Mouse (Mus musculus): Measurements from ENCODE around the gene Cgn.

Gene Cgn

DNA sequence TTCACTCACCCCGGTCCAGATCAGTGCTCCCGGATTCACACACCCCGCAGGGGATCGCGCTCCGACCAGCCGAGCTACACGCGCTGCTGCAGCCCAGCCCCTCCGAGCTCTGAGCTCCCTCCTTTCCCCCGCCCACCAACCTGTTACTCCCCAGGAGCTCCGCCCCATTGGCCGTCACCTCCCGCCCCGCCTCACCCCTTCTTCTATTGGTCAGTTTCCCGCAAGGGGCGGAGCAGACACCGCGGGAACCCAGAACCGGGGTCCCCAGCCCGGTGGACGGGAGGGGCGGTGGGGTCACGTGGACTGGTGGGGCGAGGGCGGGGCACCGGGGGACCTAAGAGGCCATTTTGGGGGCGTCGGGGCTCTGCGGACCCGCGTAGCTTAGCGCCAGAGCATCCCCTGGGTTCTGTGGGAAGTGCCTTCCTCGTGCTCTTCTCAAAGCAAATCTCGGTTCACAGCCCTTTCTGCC is at the start of gene Cgn:
Gene Cgn (minus strand): TSS at position 126 of the 469 bp plus-strand sequence.
- POLR2A ChIA-PET, result interaction anchor here in 3 of 4 experiments (0.5 to 2.2 kb wide), 34 partner anchors 8 to 445 kb away, joined by 3 to 18 read pairs (median 4); partner anchors contain the start of genes Pi4kb (in 1 of the 3), Snx27 (in 1 of the 3), Tdrkh (in 1 of the 3) and Tuft1 (in 1 of the 3)
- CTCF ChIA-PET, result interaction anchor here in 2 of 4 experiments (0.7 to 1.9 kb wide), 6 partner anchors 11 to 284 kb away, joined by 3 to 5 read pairs (median 4); no protein-coding TSS in a partner anchor

DNA sequence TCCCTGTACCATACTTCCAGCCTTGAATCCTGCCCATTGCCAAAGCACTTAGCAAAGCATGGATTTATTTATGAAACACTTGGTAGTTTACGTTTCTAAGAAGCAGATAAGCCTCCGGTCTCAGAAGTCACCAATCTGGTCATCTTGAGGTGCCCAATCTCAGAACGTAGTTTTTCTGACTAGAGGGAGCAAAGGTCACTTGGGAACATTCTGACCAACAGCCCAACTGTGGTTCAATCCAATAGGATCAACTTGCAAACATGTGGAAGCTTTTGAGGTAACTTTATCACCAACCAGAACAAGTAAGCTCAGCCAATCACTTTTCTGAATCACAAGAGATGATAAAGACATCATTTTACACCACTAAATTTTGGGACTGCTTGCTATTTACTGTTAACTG is 49.1 kb upstream of the Cgn start:
- ChIA-PET POLR2A (interaction anchor here in 1 of 4 experiments (0.6 to 2.3 kb wide), 5 partner anchors 13 to 84 kb away, joined by 3 to 19 read pairs (median 4); no protein-coding TSS in a partner anchor), CTCF (no interaction called here)

DNA sequence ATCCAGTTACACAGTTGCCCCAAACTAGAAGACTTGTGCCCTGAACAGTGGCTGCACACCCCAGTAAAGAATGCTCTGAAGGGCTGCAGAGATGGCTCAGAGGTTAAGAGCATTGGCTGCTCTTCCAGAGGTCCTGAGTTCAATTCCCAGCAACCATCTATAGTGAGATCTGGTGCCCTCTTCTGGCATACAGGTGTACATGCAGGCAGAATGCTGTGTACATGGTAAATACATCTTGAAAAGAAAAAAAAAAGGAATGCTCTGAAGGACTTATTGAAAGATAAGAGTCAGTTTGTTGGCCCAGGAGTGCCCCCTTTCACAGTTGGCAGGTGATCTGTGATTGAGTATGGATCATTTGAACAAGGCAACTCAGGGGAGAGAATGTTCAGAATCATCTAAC is 47.1 kb upstream of the Cgn start:
- CTCF ChIA-PET, result interaction anchor here (0.6 to 1.6 kb wide), 7 partner anchors 14 to 467 kb away, joined by 3 to 6 read pairs (median 3); no protein-coding TSS in a partner anchor
- POLR2A ChIA-PET, result interaction anchor here in 3 of 4 experiments (1.1 to 1.4 kb wide), 5 partner anchors 12 to 255 kb away, joined by 3 to 4 read pairs (median 4); partner anchors contain the start of gene Cgn (in 1 of the 3)

DNA sequence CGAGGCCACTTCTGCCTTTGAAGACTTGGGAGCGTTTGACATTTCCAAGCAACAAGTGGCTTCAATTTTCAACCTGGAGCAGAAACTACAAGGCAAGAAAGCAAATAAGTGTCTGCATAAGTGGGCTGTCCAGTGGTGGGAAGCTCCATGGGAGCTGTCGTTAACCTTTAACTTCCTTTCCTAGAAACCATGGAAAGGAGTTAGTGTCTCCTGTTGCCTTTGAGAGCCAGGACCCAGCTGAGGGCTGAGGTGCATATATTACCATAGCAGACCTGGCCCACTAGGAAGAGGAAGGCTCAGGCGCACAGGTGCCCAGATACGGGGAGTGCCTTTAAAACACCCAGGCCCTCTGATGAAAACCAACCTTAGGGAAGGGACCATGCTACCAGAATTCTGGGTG is 46.4 kb upstream of the Cgn start:
- ChIA-PET POLR2A (interaction anchor here in 2 of 4 experiments (0.8 to 1.8 kb wide), 5 partner anchors 11 to 255 kb away, joined by 3 to 5 read pairs (median 4); partner anchors contain the start of gene Cgn (in 1 of the 2)), CTCF (interaction anchor here in 3 of 4 experiments (0.6 to 1.5 kb wide), 5 partner anchors 13 to 492 kb away, joined by 3 to 6 read pairs (median 3); no protein-coding TSS in a partner anchor)

DNA sequence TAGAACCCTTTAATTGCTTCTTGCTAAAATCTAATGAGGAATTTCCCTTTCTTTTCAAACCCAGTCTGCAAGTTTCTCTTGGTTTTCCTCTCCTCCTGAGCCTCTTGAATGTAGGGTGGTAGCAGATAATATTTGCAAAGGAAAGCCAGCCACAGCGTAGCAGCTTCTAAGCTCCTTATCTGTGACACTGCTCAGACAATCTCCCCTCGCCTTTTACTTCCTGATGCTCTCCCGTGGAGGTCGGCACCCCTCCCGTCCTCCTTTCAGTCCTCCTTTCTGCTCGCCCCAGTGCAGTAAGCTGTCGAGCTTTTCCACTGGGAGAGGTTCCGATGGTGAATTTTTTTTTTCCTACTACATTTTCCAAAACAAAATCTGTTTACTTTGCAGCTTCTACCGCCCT is 45.8 kb upstream of the Cgn start:
- ChIA-PET CTCF (interaction anchor here in 1 of 4 experiments (0.6 to 1.2 kb wide), 2 partner anchors 13 to 491 kb away, joined by 3 to 6 read pairs; no protein-coding TSS in a partner anchor), POLR2A (interaction anchor here in 2 of 4 experiments (0.5 to 1.8 kb wide), 8 partner anchors 10 to 254 kb away, joined by 3 to 6 read pairs (median 4); partner anchors contain the start of genes Cgn (in 1 of the 2) and Zfp687 (in 1 of the 2))

DNA sequence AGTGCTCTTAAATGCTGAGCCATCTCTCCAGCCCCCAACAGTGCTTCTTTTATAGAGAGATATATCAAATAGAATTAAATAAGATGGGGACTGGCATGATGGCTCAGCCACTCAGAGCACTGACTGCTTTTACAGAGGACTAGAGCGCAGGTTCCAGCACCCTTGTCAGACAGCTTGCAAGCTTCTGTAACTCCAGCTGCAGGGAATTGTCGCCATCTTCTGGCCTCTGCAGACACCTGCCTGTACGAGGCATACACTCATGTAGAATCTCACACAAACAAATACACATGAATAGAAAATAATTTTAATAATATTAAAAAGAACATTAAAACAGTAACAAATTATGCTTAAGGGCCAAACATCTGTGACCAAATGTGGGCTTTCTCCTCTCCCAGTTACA is 37.8 kb upstream of the Cgn start:
- ChIA-PET CTCF (interaction anchor here in 3 of 4 experiments (0.6 to 2.0 kb wide), 6 partner anchors 12 to 456 kb away, joined by 3 to 12 read pairs (median 3); no protein-coding TSS in a partner anchor), POLR2A (interaction anchor here in 3 of 4 experiments (0.7 to 4.0 kb wide), 4 partner anchors 13 to 373 kb away, joined by 3 to 19 read pairs (median 4); partner anchors contain the start of gene Pogz (in 2 of the 3))

DNA sequence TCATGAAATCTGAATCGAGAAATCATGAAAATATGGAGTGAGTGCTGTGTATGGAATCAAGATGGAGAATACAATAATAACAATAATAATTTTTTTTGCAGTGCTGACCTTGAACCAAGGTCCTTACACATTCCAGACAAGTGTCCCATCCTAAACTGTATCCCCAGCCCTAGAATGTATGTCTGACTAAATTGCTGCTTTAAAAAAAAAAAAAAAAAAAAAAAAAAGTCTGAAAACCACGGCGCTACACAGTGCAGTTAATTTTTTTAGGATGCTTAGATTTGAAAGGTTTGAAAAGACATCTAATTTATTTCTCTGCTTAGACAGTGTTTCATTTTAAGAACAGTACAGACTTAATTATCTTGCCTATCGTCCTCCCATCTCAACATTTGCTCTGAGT is 35.8 kb upstream of the Cgn start:
- POLR2A ChIA-PET, result interaction anchor here in 2 of 4 experiments (0.8 to 4.0 kb wide), 5 partner anchors 8 to 15 kb away, joined by 3 to 19 read pairs (median 6); partner anchors contain the start of gene Pogz (in 2 of the 2)
- CTCF ChIA-PET, result interaction anchor here in 2 of 4 experiments (0.6 to 0.8 kb wide), 4 partner anchors 15 to 249 kb away, joined by 3 to 7 read pairs (median 4); partner anchors contain the start of gene Pogz (in 1 of the 2)

DNA sequence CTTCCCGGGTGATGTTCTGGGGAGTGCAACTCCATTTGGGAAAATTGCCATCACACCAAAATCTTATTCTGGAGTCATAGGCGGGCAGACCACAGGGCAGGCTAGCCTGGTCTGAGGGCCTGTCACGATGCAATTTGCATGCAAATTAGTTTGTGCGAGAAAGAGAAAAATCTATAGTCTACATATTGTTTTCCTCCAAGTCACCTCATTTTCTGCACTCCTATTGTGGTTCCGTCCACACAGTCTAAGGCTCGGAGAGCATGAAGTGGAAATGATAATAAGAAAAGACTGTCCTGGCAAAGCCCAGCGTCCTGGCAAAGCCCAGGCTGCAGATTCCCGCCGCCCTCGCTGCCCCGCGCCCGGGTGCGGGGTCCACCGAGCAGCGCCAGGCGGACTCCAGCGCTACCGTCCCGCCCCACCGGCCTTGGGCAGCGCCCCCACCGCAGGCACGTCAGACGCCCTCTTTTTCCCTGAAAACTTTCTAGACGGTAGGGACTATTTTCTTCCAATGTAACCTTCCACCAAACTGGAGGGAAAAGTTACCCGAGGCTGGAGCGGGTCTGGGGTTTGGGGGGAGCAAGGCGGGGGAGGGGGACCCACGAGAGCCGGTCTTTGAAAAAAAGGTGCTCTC is 34.8 kb upstream of the Cgn start:
- ChIA-PET CTCF (no interaction called here), POLR2A (interaction anchor here in 2 of 4 experiments (1.3 to 4.0 kb wide), 2 partner anchors 11 to 16 kb away, joined by 3 to 19 read pairs; partner anchors contain the start of gene Pogz (in 1 of the 2))

DNA sequence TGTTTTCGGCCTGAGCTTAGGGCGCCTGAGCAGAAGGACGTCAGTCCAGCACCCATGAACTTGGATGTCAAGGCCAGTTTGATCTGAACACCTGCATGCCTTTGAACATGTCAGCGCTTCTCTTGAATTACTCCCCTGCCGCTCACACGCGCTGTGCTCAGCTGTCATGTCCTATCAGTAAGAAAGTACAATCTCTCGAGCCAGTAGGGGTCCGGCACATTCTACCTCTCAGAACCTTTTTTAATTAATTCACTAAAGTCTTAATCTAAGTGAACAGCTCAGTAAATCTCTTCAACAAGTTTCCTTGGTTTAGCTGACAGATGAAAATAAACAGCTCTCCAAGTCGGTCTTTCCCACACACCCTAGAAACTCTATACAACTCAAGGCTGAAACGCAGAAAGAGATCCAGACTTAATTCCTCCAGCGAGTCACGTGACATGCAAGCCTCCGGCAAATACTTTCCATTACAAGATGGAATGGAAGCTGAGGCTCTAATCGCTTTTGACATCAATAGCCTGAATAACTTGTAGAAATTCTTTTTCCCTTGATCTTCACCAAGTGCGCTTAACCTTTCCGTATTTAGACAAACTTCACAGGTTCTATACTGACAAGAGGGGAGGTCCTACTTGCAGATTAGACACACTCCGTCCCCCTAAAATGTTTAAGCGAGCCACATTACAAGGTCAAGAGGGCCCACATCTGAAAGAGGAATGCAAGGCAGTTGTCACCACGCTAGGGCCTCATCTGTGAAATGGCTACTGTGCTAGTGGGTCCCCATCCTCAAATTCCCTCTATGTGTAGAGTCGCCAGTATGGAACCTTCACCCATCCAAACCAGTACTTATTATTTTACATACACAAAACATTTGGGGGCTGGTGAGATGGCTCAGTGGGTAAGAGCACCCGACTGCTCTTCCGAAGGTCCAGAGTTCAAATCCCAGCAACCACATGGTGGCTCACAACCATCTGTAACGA is 33.4 kb upstream of the Cgn start:
- CTCF ChIA-PET, result interaction anchor here (0.6 to 2.1 kb wide), 13 partner anchors 13 to 364 kb away, joined by 3 to 7 read pairs (median 3); partner anchors contain the start of gene Pogz (in 1 of the 4)
- POLR2A ChIA-PET, result interaction anchor here (0.6 to 3.0 kb wide), 13 partner anchors 13 to 1509 kb away, joined by 3 to 25 read pairs (median 5); partner anchors contain the start of genes Pogz (in 3 of the 4) and Cgn (in 1 of the 4)

DNA sequence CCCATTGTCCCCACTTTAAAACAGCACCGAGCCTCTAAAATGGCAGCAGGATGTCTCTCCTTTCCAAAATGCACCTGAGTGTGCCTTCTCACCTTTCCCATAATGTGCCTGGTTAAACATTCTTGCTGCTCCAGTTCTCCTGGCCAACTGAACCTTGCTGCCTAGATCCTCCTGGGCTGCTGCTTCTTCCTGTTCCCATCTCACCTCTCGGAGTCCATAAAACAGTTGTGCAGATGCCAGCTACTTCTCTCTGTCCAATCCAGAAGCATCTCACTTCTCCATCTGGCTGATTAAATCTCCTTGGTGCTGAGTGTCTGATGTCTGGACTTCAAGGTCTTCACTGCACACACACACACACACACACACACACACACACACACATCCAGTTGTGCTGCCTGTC is 31.4 kb upstream of the Cgn start:
- ChIA-PET POLR2A (interaction anchor here in 2 of 4 experiments (1.2 to 3.0 kb wide), 3 partner anchors 14 to 20 kb away, joined by 4 to 25 read pairs (median 13); partner anchors contain the start of gene Pogz (in 2 of the 2)), CTCF (interaction anchor here in 1 of 4 experiments (0.7 kb wide), 1 partner anchor 202 kb away, joined by 3 read pairs; no protein-coding TSS in a partner anchor)

DNA sequence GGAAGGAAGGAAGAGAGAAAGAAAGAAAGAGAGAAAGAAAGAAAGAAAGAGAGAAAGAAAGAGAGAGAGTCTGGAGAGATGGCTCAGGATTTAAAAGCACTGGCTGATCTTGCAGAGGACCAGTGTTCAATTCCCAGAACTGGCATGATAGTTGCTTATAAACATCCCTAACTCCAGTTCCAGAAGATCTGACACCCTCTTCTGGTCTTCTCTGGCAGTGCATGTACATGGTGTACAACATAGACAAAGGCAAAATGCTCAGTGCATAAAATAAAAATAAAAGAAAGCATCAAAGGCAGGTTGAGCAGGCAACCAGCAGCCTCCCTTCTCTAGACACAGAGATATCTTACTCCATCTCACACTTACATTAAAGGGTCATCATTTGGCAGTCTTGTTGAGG is 29.3 kb upstream of the Cgn start:
- ChIA-PET CTCF (interaction anchor here in 1 of 4 experiments (0.6 to 0.7 kb wide), 2 partner anchors 18 to 256 kb away, joined by 3 to 5 read pairs; no protein-coding TSS in a partner anchor), POLR2A (no interaction called here)

DNA sequence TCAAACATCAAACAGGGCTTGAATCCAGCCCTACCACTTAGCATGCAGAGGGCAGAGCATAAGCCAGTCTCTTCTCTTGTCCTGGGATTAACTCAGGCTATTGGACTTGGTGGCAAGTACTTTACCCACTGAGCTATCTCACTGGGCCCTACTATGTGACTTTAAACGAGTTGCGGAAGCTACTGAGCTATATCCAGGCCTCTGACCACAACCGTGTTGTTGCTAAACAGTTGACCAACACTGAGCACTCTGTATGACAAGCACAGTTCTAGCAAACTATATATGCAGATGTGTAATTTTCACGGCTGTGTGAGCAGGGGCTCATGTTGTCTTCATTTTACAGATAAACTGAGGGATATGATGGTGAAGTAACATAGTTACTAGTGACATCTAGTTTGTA is 28.4 kb upstream of the Cgn start:
- ChIA-PET POLR2A (interaction anchor here in 1 of 4 experiments (0.6 to 0.9 kb wide), 3 partner anchors 8 to 57 kb away, joined by 3 read pairs; no protein-coding TSS in a partner anchor), CTCF (interaction anchor here in 3 of 4 experiments (0.6 to 0.7 kb wide), 3 partner anchors 19 to 1686 kb away, joined by 3 to 5 read pairs (median 3); no protein-coding TSS in a partner anchor)

DNA sequence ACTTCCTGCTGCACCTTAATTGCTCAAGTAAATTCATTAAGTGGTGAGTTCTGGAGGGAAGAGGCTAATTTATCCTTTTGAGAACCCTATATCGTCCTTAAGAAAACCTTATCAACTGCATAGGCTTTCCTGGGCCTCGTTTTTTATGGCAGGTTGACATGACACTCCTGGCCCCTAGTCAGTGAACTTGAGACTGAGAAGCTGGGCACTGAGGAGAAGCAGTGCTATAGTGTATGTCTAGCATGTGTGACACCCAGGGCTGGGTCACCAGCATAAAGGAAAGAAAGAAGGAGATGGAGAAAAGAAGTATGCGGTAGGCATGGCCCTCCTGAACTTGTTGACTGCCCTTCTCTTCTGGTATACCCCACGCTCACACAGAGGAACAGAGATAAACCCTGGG is 27.8 kb upstream of the Cgn start:
- ChIA-PET POLR2A (interaction anchor here in 1 of 4 experiments (0.6 to 0.9 kb wide), 3 partner anchors 9 to 58 kb away, joined by 3 read pairs; no protein-coding TSS in a partner anchor), CTCF (interaction anchor here in 2 of 4 experiments (0.6 to 0.7 kb wide), 2 partner anchors 535 to 1685 kb away, joined by 3 read pairs; no protein-coding TSS in a partner anchor)

DNA sequence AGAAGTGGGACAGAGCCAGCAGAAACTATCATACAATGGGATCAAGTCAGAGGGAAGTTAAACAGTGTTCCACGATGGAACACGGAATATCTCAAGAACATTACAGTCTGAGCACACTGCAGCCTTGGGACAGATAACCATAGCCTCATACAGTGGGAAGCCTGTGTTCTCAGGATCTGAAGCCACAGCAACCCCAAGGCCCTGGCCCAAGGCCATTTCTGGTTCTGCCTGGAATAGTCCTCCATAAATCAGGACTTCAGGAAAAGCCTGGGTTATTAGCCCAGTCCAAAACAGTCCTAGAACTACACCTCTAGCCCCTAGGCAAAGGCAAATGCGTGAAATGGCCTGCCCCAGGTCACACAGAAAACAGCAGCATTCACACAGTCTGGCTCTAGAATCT is 27.4 kb upstream of the Cgn start:
- POLR2A ChIA-PET, result interaction anchor here in 1 of 4 experiments (0.9 kb wide), 1 partner anchor 9 kb away, joined by 3 read pairs; no protein-coding TSS in a partner anchor
- CTCF ChIA-PET, result no interaction called here

DNA sequence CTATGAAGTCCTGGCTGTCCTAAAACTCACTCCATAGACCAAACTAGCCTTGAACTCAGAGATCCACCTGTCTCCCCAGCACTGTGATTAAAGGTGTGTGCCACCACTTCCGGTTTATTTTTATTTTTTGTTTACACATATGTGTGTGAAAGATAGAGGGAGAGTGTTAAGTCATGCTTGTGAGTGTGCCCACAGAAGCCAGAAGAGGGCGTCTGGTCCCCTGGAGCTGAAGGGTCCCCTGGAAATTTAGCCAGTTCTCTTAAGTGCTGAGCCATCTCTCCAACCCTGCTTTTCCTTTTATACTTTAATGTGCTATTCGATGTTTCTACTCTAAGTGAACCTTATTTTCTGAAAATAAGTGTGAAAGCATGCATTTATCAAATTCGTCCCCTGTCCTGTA is 25.3 kb upstream of the Cgn start:
- ChIA-PET CTCF (interaction anchor here (0.5 to 1.8 kb wide), 11 partner anchors 13 to 92 kb away, joined by 3 to 6 read pairs (median 3); no protein-coding TSS in a partner anchor), POLR2A (interaction anchor here in 3 of 4 experiments (0.6 to 1.8 kb wide), 4 partner anchors 13 to 40 kb away, joined by 3 to 4 read pairs (median 4); no protein-coding TSS in a partner anchor)

DNA sequence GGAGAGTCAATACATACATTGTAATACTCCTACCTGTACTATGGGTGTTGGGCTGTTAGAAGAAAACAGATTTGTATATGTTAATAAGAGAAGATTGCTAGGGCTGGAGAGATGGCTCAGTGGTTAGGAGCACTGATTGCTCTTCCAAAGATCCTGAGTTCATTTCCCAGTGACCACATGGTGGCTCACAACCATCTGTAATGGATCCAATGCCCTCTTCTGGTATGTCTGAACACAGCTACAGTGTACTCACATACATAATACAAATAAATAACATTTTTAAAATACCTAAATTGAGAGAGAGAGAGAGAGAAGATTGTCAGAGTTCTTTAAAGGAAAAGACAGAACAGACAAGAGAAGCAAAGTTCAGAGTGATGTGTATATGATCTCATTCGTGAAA is 22.0 kb upstream of the Cgn start:
- CTCF ChIA-PET, result no interaction called here
- POLR2A ChIA-PET, result interaction anchor here in 1 of 4 experiments (1.2 kb wide), 1 partner anchor 25 kb away, joined by 3 read pairs; no protein-coding TSS in a partner anchor

DNA sequence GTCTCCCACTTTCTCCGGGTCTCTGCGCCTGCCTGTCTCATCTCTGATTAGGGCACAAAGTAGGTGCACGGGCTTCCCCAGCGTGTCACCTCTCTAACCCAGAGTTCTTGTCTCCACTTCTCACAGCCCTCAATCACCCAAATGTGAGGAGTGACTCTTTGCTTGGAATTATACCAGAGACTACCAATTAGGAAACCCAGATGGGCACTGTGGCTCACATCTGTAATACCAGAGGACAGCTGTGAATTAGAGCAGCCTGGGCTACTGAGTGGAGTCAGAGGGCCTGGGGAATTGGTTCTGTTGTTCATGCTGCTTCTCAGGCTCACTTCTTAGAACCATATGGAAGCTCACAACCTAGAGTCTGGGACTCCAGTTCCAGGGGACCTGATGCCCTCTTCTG is 18.7 kb upstream of the Cgn start:
- CTCF ChIA-PET, result interaction anchor here in 2 of 4 experiments (0.6 to 1.2 kb wide), 3 partner anchors 9 to 366 kb away, joined by 3 to 4 read pairs (median 3); no protein-coding TSS in a partner anchor
- POLR2A ChIA-PET, result interaction anchor here in 3 of 4 experiments (1.0 to 1.8 kb wide), 5 partner anchors 9 to 114 kb away, joined by 3 to 8 read pairs (median 3); partner anchors contain the start of gene Cgn (in 1 of the 3)

All from embryonic stem cell, embryonic (primary cell).